Mouse (Mus musculus) cerebellum, adult (tissue): ENCODE data around the gene Il31ra.

Experiments used
- ATAC-seq: cut with Nextera tagmentation; 2 replicates; pipeline ENCODE4 v1.9.2; 2017; ENCODE audit warnings: mild to moderate bottlenecking, moderate library complexity, mixed read lengths; ENCODE audit not compliant: insufficient number of reproducible peaks, low FRiP score, low TSS enrichment

Gene Il31ra

GRCm38 (mm10) chr13:112510437-112511212 is 83.5 kb downstream of the Il31ra start:
- no peak for ATAC-seq

- ATAC-seq, result peak; percentile 79
Measured at GRCm38 (mm10) chr13:112509465-112509864, 84.7 kb downstream of the Il31ra start.

- ATAC-seq, result no peak
Measured at GRCm38 (mm10) chr13:112508487-112508886, 85.7 kb downstream of the Il31ra start.

- ATAC-seq, result no peak
Measured at GRCm38 (mm10) chr13:112507691-112508090, 86.5 kb downstream of the Il31ra start.

GRCm38 (mm10) chr13:112506766-112507165 is 87.4 kb downstream of the Il31ra start:
- no peak for ATAC-seq

GRCm38 (mm10) chr13:112505436-112505835 is 88.7 kb downstream of the Il31ra start:
- no peak for ATAC-seq

GRCm38 (mm10) chr13:112503846-112504245 is 90.3 kb downstream of the Il31ra start:
- ATAC-seq, result no peak

GRCm38 (mm10) chr13:112500466-112500865 is 93.7 kb downstream of the Il31ra start:
- ATAC-seq, result no peak

- no peak for ATAC-seq
Measured at GRCm38 (mm10) chr13:112500027-112500426, 94.1 kb downstream of the Il31ra start.

- ATAC-seq, result no peak
Measured at GRCm38 (mm10) chr13:112494590-112494989, 99.6 kb downstream of the Il31ra start.

- ATAC-seq, result no peak
Measured at GRCm38 (mm10) chr13:112492285-112492678, 101.9 kb downstream of the Il31ra start.

GRCm38 (mm10) chr13:112491636-112492284 is 102.4 kb downstream of the Il31ra start:
- no peak for ATAC-seq

GRCm38 (mm10) chr13:112490036-112490435 is 104.1 kb downstream of the Il31ra start:
- no peak for ATAC-seq

GRCm38 (mm10) chr13:112486676-112487075 is 107.5 kb downstream of the Il31ra start:
- ATAC-seq, result no peak

GRCm38 (mm10) chr13:112486236-112486635 is 107.9 kb downstream of the Il31ra start:
- ATAC-seq, result no peak

- ATAC-seq, result no peak
Measured at GRCm38 (mm10) chr13:112483015-112483414, 111.1 kb downstream of the Il31ra start.

GRCm38 (mm10) chr13:112482525-112482924 is 111.6 kb downstream of the Il31ra start:
- ATAC-seq, result no peak

GRCm38 (mm10) chr13:112479926-112480325 is 114.2 kb downstream of the Il31ra start:
- no peak for ATAC-seq

GRCm38 (mm10) chr13:112479032-112479431 is 115.1 kb downstream of the Il31ra start:
- ATAC-seq, result no peak

- ATAC-seq, result no peak
Measured at GRCm38 (mm10) chr13:112473757-112474755, 120.1 kb downstream of the Il31ra start.
